Mouse (Mus musculus) hindbrain, embryonic 15.5 days (tissue): ENCODE measurements around the gene Gm20388. TPM values are rescaled to one million over a fixed set of nuclear protein-coding genes. Genes with fewer than 3 reads are reported as not detected.

ENCODE experiments used
- ATAC-seq: fragments of 200-750 bp; cut with Nextera tagmentation; 2 replicates; pipeline ENCODE4 v1.8.0; 2017; ENCODE audit warnings: low read depth, moderate number of reproducible peaks, moderate TSS enrichment; ENCODE audit not compliant: low FRiP score
- H3K27ac ChIP-seq: fragments of 300-500 bp; sonication (generic); replicated peaks from 2 replicates; pipeline ENCODE4 v1.5.1; 2015; ENCODE audit warnings: mild to moderate bottlenecking, inconsistent platforms
- H3K27me3 ChIP-seq: fragments of 300-500 bp; sonication (generic); 2 replicates; pipeline ENCODE4 v1.6.1; 2015; ENCODE audit warnings: control low read depth, inconsistent platforms
- H3K36me3 ChIP-seq: fragments of 300-500 bp; sonication (generic); 2 replicates; pipeline ENCODE4 v1.6.1; 2015; ENCODE audit warnings: control low read depth, inconsistent platforms
- H3K4me1 ChIP-seq: fragments of 300-500 bp; sonication (generic); replicated peaks from 2 replicates; pipeline ENCODE4 v1.6.1; 2015; ENCODE audit warnings: control low read depth, inconsistent platforms
- H3K4me2 ChIP-seq: fragments of 300-500 bp; sonication (generic); 2 replicates; pipeline ENCODE4 v1.6.1; 2015; ENCODE audit warnings: moderate library complexity, mild to moderate bottlenecking, inconsistent platforms
- H3K4me3 ChIP-seq: fragments of 300-500 bp; sonication (generic); 2 replicates; pipeline ENCODE4 v1.5.1; 2015; ENCODE audit warnings: mild to moderate bottlenecking, inconsistent platforms
- H3K9ac ChIP-seq: fragments of 300-500 bp; sonication (generic); 2 replicates; pipeline ENCODE4 v1.6.1; 2015; ENCODE audit warnings: inconsistent platforms
- H3K9me3 ChIP-seq: fragments of 300-500 bp; sonication (generic); 2 replicates; pipeline ENCODE4 v1.6.1; 2016; ENCODE audit warnings: control low read depth, inconsistent platforms
- WGBS: fragments of 180-500 bp; shearing (Covaris S2); methylation state at CpG from one replicate; pipeline ENCODE4 v1.1.7; 2015; 5-methylcytosine and 5-hydroxymethylcytosine counted together
- polyA plus RNA-seq: library from polyadenylated mRNA; unstranded; fragments of >200 nt; fragmentation: Nextera tagmentation; extraction: Ambion mirVana; gene quantifications from 2 replicates; pipeline ENCODE4 v1.2.1, GENCODE M21; 2015

Gene Gm20388
- polyA plus RNA-seq, 1 experiment from 2014 or later: 5.4 TPM

DNA sequence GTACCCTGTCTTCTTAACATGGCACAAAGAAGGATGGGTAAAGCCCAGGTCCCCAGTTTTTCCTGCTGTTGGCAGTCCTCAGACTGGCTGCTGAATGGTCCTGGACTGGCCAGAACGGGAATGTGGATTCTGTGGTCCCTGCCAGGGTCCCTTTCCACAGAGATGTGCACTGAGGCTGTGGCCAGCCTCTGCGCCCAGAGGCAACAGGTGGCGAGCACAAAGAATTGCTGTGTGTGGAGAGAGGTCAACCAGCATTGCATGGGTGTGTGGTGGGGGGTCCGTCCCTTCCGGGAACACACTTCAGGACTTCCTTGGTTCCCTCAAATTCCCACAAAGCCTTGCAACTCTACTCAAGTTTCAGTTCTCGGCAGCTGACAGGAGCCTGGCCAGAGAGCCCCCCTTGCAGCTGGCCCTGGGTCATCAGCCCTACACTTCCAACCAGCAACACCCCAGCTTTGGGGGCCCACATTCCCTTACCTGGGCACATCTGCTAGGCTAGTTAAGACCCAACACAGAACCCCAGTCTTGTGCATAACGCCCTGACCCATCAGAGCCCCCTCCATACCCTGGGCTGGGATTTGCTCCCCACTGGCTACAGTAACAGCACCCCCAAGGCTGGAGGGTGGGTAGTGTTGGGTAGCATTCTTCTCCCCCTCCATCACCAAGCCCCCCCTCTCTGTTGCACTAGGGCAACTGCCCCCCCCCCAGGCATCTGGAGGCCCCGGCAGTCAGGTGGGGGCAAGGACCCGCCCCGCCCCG is 2938.7 kb downstream of the Gm20388 start:
- Histone ChIP-seq H3K4me3 (no peak overlapping the region), H3K4me2 (no peak overlapping the region), H3K4me1 (peaks cover 17% of the 10 kb centered on the region), H3K36me3 (no peaks in the 10 kb centered on the region), H3K27me3 (no peaks in the 10 kb centered on the region), H3K27ac (no peak overlapping the region), H3K9ac (no peak overlapping the region), H3K9me3 (no peaks in the 10 kb centered on the region)
- WGBS: 69% methylated on average over 11 of the region's 11 CpGs
- no peak for ATAC-seq

DNA sequence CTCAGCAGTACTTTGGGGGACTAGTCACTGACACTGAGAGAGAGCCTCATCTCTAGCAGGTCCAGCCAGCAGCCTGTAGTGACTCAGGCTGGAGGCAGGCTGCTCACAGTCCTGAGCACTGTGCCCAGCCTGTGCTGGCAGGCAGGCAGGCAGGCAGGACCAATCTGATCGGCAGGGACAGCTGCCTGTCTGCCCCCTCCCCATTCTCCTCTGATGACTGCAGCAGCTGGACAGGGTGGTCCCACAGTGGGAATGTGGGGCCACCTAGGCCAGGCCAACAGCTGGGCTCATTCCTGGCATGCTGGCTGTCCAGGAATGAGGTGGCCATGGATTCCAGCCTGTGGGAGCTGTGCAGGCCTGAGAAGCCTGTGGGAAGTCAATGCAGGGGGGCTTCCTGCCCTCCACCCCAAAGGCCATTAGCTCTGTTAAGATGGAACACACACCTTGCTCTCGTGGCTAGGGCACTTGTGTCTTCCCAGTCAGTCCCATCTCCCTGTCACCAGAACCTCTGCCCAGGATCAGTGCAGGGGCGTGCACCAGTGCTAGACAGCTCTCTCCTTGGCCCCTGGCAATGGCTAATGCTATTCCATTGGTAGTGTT is 2940.1 kb downstream of the Gm20388 start:
- no peak overlapping the region for H3K4me2 ChIP-seq
- H3K9me3 ChIP-seq: no peaks in the 10 kb centered on the region
- no peak overlapping the region for H3K9ac ChIP-seq
- H3K4me3 ChIP-seq: no peak overlapping the region
- no peak overlapping the region for H3K27ac ChIP-seq
- no peaks in the 10 kb centered on the region for H3K27me3 ChIP-seq
- no peaks in the 10 kb centered on the region for H3K36me3 ChIP-seq
- 69% methylated on average over 3 of the region's 3 CpGs for WGBS
- ATAC-seq: no peak
- peaks cover 17% of the 10 kb centered on the region for H3K4me1 ChIP-seq

DNA sequence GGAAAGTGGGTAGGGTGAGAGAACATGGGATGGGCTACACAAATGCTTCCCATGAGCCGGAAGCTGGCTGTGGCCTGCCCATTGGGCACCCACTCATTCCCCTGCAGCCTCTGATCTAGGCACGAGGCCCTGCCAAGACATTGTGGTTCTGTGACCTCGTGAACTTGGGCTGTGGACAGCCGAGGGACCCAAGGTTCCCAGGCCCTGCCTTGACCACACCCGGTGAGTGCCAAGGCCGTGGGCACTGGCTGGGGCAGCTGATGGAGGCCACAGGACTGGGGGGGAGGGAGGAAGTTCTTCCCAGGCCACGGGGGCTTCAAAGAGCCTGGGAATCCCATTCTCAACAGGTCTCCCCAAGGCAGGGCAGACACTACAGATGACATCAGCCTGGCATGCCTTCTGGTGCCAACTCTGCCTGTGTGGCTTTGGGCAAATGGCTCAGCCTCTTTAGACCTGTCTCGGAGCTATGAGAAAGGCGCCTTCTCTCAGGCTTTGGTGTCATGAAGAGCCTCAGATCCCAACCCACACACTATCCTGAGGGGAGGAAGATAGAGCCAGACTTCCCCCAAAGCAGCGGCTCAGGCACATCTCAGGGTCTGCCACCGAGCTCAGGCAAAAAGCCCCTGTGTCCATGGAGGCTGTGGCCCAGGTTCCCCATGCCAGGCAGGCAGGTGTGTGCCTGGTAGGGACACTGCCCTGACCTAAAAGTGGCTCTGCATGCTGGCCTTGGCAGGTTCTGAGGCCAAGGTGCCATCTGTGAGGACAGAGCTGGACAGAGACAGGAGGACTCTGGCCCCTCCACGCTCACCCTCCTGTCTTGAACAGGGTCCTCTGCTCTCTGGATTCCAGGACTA is 2941.3 kb downstream of the Gm20388 start:
- Histone ChIP-seq H3K4me2 (no peak overlapping the region), H3K4me1 (peaks cover 17% of the 10 kb centered on the region), H3K9ac (no peak overlapping the region), H3K9me3 (no peaks in the 10 kb centered on the region), H3K27me3 (no peaks in the 10 kb centered on the region), H3K27ac (no peak overlapping the region), H3K4me3 (no peak overlapping the region), H3K36me3 (no peaks in the 10 kb centered on the region)
- 85% methylated on average over 12 of the region's 12 CpGs for WGBS
- ATAC-seq: no peak

DNA sequence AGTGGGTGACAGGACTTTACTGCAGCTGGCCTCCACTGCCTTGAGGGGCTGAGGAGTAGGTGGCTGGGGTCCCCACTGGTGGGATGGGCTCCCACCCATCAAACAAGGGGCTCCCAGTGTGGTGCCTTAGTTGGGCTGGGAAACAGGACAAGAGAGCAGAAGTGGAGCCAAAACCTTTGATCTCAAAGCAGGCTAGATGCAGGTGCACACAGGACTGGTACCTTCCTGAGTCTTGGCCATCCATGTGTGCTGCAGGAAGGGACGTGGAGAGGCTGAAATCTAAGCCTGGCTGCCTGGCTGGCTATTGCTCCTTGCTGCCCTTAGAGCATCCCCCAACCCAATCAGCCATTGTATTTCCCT is 2941.9 kb downstream of the Gm20388 start:
- no peak overlapping the region for H3K4me2 ChIP-seq
- H3K27ac ChIP-seq: no peak overlapping the region
- H3K4me1 ChIP-seq: peaks cover 17% of the 10 kb centered on the region
- H3K9ac ChIP-seq: no peak overlapping the region
- H3K4me3 ChIP-seq: no peak overlapping the region
- 47% methylated on average over 1 of the region's 1 CpGs for WGBS
- H3K27me3 ChIP-seq: no peaks in the 10 kb centered on the region
- no peak for ATAC-seq
- H3K9me3 ChIP-seq: no peaks in the 10 kb centered on the region
- no peaks in the 10 kb centered on the region for H3K36me3 ChIP-seq

DNA sequence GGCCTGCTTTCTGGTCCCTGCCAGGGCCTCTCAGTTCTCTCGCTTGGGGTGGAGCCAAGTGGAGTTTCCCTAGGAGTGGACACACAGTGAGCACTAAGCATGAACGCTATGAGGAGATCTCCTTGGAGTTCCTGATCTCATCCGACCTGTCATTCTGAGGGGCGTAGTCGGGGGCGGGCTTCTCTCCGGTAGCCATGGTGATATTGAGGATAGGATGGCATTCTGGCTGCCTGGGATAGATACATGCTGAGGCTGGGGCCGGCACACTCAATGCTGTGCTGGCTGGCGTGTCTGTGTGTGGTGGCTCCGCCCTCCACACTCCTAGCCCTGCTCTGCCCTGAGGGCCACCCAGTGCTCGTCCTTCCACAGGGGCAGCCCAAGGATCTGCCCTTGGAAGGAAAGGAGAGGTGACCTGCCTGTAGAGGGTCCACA is 2942.7 kb downstream of the Gm20388 start:
- Histone ChIP-seq H3K4me1 (peaks cover 12% of the 10 kb centered on the region), H3K27ac (no peak overlapping the region), H3K27me3 (no peaks in the 10 kb centered on the region), H3K9me3 (no peaks in the 10 kb centered on the region), H3K9ac (no peak overlapping the region), H3K36me3 (no peaks in the 10 kb centered on the region), H3K4me2 (no peak overlapping the region), H3K4me3 (no peak overlapping the region)
- 5% methylated on average over 11 of the region's 11 CpGs for WGBS
- peak; percentile 79; the same call in 1 of the 2 replicates for ATAC-seq

DNA sequence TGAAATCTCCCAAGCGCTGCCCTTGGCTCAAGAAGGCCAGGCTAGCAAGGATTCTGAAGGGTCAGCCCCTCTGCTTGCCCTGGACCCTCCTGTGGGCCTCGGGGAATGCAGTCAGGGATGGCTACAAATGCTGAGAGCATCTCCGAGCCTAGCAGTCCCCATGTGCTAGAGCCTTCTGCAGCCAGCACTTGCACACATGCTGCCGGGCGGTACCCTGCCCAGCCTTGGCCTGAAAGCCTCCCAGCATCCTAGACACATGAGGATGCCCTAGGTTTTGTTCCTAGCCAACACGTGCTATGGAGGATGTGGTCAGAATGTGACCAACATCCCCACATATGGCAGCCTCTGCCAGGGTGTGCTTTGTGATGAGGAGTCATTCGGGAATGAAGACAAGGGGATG is 2943.7 kb downstream of the Gm20388 start:
- Histone ChIP-seq H3K4me2 (no peak overlapping the region), H3K27ac (no peak overlapping the region), H3K27me3 (no peaks in the 10 kb centered on the region), H3K36me3 (no peaks in the 10 kb centered on the region), H3K9me3 (no peaks in the 10 kb centered on the region), H3K9ac (no peak overlapping the region), H3K4me3 (no peak overlapping the region), H3K4me1 (peaks cover 11% of the 10 kb centered on the region)
- 84% methylated on average over 7 of the region's 7 CpGs for WGBS
- ATAC-seq: no peak

DNA sequence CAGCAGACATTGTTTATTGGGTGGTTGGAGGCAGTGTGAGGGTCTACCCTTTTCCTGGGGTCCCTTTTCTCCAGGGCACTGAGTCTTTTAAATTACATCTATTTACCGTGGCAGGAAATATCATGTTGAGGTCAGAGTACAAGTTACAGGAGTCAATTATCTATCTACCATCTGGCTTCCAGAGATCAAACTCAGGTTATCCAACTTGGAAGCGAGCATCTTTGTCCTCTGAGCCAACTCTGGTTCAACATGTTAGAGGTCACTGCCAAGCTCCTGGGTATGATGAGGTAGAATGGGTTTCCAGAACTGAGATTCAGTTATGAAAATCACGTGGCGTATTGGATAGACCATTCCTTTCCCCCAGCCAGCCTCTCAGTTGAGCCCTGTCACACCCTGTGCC is 2944.5 kb downstream of the Gm20388 start:
- H3K4me3 ChIP-seq: no peak overlapping the region
- peaks cover 11% of the 10 kb centered on the region for H3K4me1 ChIP-seq
- no peaks in the 10 kb centered on the region for H3K27me3 ChIP-seq
- 88% methylated on average over 4 of the region's 4 CpGs for WGBS
- no peak overlapping the region for H3K4me2 ChIP-seq
- H3K9ac ChIP-seq: no peak overlapping the region
- no peaks in the 10 kb centered on the region for H3K9me3 ChIP-seq
- no peak overlapping the region for H3K27ac ChIP-seq
- ATAC-seq: no peak
- no peaks in the 10 kb centered on the region for H3K36me3 ChIP-seq

DNA sequence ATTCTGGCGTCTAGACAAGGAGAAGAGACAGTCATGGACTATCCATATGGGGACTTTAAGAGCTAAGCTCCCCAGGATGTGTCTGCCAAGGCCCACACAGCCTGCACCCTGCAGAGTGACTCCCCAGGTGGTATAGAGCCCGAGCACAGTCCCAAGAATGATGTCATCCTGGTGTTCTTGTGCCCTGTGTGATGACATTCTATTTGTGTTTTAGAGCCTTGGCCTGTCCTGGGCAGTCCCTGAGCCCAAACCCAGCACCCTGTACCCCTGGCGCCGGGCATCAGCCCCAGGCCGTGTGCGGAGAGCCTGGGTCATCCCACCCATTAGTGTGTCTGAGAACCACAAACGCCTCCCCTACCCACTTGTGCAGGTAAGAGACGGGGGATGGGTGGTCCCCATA is 2945.6 kb downstream of the Gm20388 start:
- H3K4me2 ChIP-seq: no peak overlapping the region
- H3K27me3 ChIP-seq: no peaks in the 10 kb centered on the region
- peaks cover 11% of the 10 kb centered on the region for H3K4me1 ChIP-seq
- WGBS: 83% methylated on average over 8 of the region's 8 CpGs
- no peaks in the 10 kb centered on the region for H3K9me3 ChIP-seq
- H3K4me3 ChIP-seq: no peak overlapping the region
- H3K36me3 ChIP-seq: no peaks in the 10 kb centered on the region
- H3K27ac ChIP-seq: no peak overlapping the region
- H3K9ac ChIP-seq: no peak overlapping the region
- ATAC-seq: no peak

DNA sequence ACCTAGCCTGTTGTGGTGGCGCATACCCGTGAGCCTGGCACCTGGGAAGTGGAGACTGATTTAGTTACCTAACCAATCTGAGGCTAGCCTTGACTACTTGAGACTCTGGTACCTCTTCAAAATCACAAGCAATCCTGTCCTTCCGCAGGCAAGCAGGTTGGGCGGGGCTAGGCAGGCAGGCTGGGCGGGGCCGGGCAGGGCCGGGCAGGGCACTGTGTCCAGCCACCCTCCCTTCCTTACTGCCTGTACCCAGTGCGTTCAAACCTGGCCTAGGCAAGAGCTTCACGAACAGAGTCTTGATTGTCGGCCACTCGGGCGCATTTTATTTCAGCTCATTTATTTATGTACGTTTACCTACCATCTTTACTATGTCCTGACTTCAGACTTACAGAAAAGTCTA is 2949.2 kb downstream of the Gm20388 start:
- Histone ChIP-seq H3K9ac (no peak overlapping the region), H3K4me2 (no peak overlapping the region), H3K27ac (no peak overlapping the region), H3K4me3 (no peak overlapping the region), H3K4me1 (no peaks in the 10 kb centered on the region), H3K9me3 (no peaks in the 10 kb centered on the region), H3K27me3 (no peaks in the 10 kb centered on the region), H3K36me3 (no peaks in the 10 kb centered on the region)
- 63% methylated on average over 13 of the region's 13 CpGs for WGBS
- ATAC-seq: no peak

DNA sequence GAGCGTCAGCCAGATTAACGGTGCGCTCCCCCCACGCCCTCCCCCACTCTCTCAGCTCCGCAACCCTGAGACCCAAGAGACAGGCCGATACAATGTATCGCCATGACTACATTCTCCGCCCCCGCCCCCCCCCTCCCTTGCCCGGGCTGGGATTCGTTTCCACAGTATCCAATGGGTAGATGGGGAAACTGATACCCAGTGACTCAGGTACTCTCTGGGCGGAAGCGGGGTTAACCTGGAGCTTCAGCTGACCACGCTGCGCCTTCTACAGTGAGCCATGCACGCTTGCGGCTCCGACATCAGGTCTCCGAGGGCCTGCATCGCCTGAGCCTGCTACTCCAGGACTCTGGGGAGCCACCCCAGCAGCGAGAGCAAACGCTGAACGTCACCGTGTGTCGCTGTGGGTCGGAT is 2954.1 kb downstream of the Gm20388 start:
- ATAC-seq: peak; percentile 66; the same call in 1 of the 2 replicates
- Histone ChIP-seq H3K9me3 (0 out of 2 replicates have a peak, but pooled peaks cover 3% of the 10 kb centered on the region), H3K27ac (no peak overlapping the region), H3K4me2 (peak overlapping the region; percentile 51), H3K4me3 (peak overlapping the region; percentile 28), H3K9ac (peak overlapping the region; percentile 13; the same call in 1 of the 2 replicates), H3K27me3 (no peaks in the 10 kb centered on the region), H3K36me3 (no peaks in the 10 kb centered on the region), H3K4me1 (no peaks in the 10 kb centered on the region)
- 64% methylated on average over 26 of the region's 26 CpGs for WGBS

DNA sequence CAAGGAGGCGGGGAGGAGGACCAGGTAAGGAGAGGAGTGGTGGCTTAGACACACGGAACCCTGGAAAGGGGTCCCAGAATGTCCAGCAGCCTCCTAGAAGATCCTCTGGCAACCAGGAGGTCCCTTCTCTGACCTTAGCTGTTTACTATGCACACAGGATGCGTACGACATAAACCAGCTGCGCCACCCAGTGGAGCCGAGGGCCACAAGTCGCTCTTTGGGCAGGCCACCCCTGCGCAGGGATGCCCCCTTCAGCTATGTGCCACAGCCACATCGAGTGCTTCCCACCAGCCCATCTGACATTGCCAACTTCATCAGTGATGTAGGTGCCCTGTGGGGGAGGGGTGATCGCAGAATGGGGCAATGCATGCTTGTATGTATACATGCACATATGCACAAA is 2954.8 kb downstream of the Gm20388 start:
- WGBS: 52% methylated on average over 10 of the region's 10 CpGs
- Histone ChIP-seq H3K4me2 (peak overlapping the region; percentile 51), H3K36me3 (no peaks in the 10 kb centered on the region), H3K9ac (no peak overlapping the region), H3K27me3 (no peaks in the 10 kb centered on the region), H3K9me3 (0 out of 2 replicates have a peak, but pooled peaks cover 3% of the 10 kb centered on the region), H3K4me3 (peak overlapping the region; percentile 28), H3K27ac (no peak overlapping the region), H3K4me1 (no peaks in the 10 kb centered on the region)
- no peak for ATAC-seq

DNA sequence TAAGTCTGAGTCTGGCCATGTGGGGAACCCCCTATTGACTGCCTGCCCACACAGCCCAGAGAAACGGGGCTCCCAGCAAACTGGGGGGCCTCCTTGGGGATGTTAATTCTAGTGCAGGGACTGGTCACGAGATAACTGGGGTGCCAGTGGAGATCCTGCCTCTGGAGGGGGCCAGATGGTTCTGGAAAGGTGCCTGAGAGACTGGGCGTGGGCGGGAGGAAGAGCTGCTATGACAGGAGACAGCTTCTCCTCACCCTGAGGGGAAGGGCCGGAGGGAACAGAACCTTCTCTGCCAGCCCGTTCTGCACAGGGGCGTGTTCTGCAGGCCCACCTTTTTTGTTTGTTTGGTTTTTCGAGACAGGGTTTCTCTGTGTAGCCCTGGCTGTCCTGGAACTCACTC is 2955.6 kb downstream of the Gm20388 start:
- WGBS: 87% methylated on average over 8 of the region's 8 CpGs

More for the DNA sequence above, 2955.6 kb downstream of the Gm20388 start:
- Histone ChIP-seq H3K4me3 (no peak overlapping the region), H3K36me3 (no peaks in the 10 kb centered on the region), H3K27me3 (no peaks in the 10 kb centered on the region), H3K4me2 (no peak overlapping the region), H3K9ac (no peak overlapping the region), H3K9me3 (0 out of 2 replicates have a peak, but pooled peaks cover 3% of the 10 kb centered on the region), H3K27ac (no peak overlapping the region), H3K4me1 (no peaks in the 10 kb centered on the region)
- ATAC-seq: no peak
